Mouse (Mus musculus): Measurements from ENCODE around the gene Ren1.
A peak's percentile ranks its signal among the peaks of the same experiment; 100 is the strongest.

- TF ChIP-seq CTCF (conservative IDR thresholded peaks at IDR 0.05; ENCODE audit: low read length) (peak; percentile 44), POU5F1 (IDR thresholded peaks at IDR 0.05; ENCODE audit: borderline replicate concordance, low read length) (no peak)
Observed at GRCm38 (mm10) chr1:133317149-133317548, 33.2 kb upstream of the Ren1 start.
